Mouse (Mus musculus) liver, embryonic 16.5 days (tissue): ENCODE results near the gene Tfap4. TPM values are rescaled to one million over a fixed set of nuclear protein-coding genes. Genes with fewer than 3 reads are reported as not detected.

Experiments used
- ATAC-seq: fragments of 200-750 bp; cut with Nextera tagmentation; 2 replicates; pipeline ENCODE4 v1.8.0; 2017; ENCODE audit warnings: low read depth, mild to moderate bottlenecking, moderate number of reproducible peaks, moderate library complexity
- H3K27ac ChIP-seq: fragments of 300-500 bp; sonication (generic); 2 replicates; pipeline ENCODE4 v1.5.1; 2014; ENCODE audit warnings: mild to moderate bottlenecking, low read length
- H3K27me3 ChIP-seq: fragments of 300-500 bp; sonication (generic); 2 replicates; pipeline ENCODE4 v1.6.1; 2014; ENCODE audit warnings: low read depth, low read length, mixed read lengths; ENCODE audit not compliant: control insufficient read depth, insufficient read depth
- H3K36me3 ChIP-seq: fragments of 300-500 bp; sonication (generic); 2 replicates; pipeline ENCODE4 v1.6.1; 2014; ENCODE audit warnings: mild to moderate bottlenecking; ENCODE audit not compliant: control insufficient read depth, insufficient read depth
- H3K4me1 ChIP-seq: fragments of 300-500 bp; sonication (generic); 2 replicates; pipeline ENCODE4 v1.6.1; 2014; ENCODE audit warnings: low read depth, low read length, mixed read lengths; ENCODE audit not compliant: control insufficient read depth
- H3K4me2 ChIP-seq: fragments of 300-500 bp; sonication (generic); 2 replicates; pipeline ENCODE4 v1.6.1; 2014; ENCODE audit warnings: low read depth, low read length, mixed read lengths
- H3K4me3 ChIP-seq: fragments of 300-500 bp; sonication (generic); 2 replicates; pipeline ENCODE4 v1.5.1; 2014; ENCODE audit warnings: low read depth, mild to moderate bottlenecking, low read length
- H3K9ac ChIP-seq: fragments of 300-500 bp; sonication (generic); 2 replicates; pipeline ENCODE4 v1.6.1; 2014; ENCODE audit warnings: low read depth, low read length
- H3K9me3 ChIP-seq: fragments of 300-500 bp; sonication (generic); replicated peaks from 2 replicates; pipeline ENCODE4 v1.6.1; 2016; ENCODE audit warnings: low read length; ENCODE audit not compliant: control insufficient read depth
- WGBS: fragments of 180-500 bp; shearing (Covaris S2); extraction: QIAGEN DNeasy Blood & Tissue Kit; methylation state at CpG from one replicate; pipeline ENCODE4 v1.1.7; 2014; ENCODE audit not compliant: insufficient replicate concordance; 5-methylcytosine and 5-hydroxymethylcytosine counted together
- polyA plus RNA-seq: library from polyadenylated mRNA; unstranded; fragments of >200 nt; fragmentation: Nextera tagmentation; extraction: Ambion mirVana; gene quantifications from 2 replicates; pipeline ENCODE4 v1.2.1, GENCODE M21; 2015

Gene Tfap4
- polyA plus RNA-seq, 1 experiment from 2014 or later = 4.7 TPM

DNA sequence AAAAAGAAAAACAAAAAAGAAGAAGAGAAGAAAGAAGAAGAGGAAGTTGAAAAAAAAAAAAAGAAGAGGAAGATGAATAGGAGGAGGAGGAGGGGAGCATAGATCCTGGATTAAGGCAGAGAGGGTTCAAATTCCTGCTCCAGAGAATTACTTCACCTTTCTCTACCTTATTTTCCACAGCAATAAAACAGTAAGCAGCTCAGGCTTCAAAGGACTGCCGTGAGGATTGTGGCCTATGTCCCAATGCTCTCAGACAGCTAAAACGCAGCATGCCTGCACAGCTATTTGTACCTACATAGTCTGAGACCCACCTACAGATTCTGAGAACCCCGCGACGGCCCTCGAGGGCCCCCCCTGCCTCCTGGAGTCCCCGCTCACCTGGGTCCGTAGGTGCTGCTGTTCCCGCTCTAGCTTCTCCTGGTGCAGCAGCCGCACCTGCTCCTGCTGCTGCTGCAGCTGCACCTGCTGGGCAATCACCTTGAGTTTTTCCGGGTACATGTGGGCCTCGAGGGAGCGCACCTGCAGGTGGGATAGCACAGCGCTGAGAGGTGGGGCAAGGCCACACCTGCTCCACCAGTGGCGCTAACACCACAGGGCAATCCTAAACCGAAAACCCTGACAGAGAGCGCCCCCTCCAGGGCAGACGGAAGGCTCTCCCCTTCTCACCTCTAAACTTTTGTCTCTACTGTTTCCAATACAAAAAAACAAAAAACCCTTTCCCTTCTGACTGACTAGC lies 10.5 kb downstream of the Tfap4 start:
- H3K27ac ChIP-seq = no peak overlapping the region
- no peak overlapping the region for H3K4me2 ChIP-seq
- H3K36me3 ChIP-seq = peaks cover 20% of the 10 kb centered on the region
- 80% methylated on average over 18 of the region's 18 CpGs for WGBS
- no peak overlapping the region for H3K4me3 ChIP-seq
- H3K27me3 ChIP-seq = no peaks in the 10 kb centered on the region
- no peak for ATAC-seq
- H3K9ac ChIP-seq = no peak overlapping the region
- H3K4me1 ChIP-seq = peaks cover 28% of the 10 kb centered on the region
- H3K9me3 ChIP-seq = no peaks in the 10 kb centered on the region

DNA sequence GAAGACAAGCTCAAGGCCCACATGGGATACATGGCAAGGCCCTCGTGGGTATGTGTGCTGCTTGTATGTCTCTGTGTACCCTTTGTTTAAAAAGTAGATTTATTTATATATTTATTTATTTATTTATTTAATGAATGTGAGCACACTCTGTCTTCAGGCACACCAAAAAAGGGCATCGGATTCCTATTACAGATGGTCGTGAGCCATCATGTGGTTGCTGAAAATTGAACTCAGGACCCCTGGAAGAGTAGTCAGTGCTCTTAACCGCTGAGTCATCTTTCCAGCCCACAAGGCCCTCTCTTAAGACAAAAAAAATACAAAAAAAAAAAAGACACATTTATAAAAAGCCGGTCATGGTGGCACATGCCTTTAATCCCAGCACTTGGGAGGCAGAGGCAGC lies 12.0 kb downstream of the Tfap4 start:
- Histone ChIP-seq H3K4me1 (peaks cover 14% of the 10 kb centered on the region), H3K27me3 (no peaks in the 10 kb centered on the region), H3K4me2 (no peak overlapping the region), H3K27ac (no peak overlapping the region), H3K4me3 (no peak overlapping the region), H3K9me3 (no peaks in the 10 kb centered on the region), H3K36me3 (peaks cover 20% of the 10 kb centered on the region), H3K9ac (no peak overlapping the region)
- 73% methylated on average over 5 of the region's 5 CpGs for WGBS
- ATAC-seq = no peak

- no peaks in the 10 kb centered on the region for H3K27me3 ChIP-seq
- H3K36me3 ChIP-seq = peaks cover 20% of the 10 kb centered on the region
- 81% methylated on average over 8 of the region's 8 CpGs for WGBS
- no peak overlapping the region for H3K4me2 ChIP-seq
- H3K27ac ChIP-seq = no peak overlapping the region
- H3K4me1 ChIP-seq = peaks cover 11% of the 10 kb centered on the region
- H3K4me3 ChIP-seq = no peak overlapping the region
- ATAC-seq = no peak
- no peak overlapping the region for H3K9ac ChIP-seq
- no peaks in the 10 kb centered on the region for H3K9me3 ChIP-seq
These were observed 12.8 kb downstream of the Tfap4 start for GRCm38 (mm10) chr16:4546838-4547237.

DNA sequence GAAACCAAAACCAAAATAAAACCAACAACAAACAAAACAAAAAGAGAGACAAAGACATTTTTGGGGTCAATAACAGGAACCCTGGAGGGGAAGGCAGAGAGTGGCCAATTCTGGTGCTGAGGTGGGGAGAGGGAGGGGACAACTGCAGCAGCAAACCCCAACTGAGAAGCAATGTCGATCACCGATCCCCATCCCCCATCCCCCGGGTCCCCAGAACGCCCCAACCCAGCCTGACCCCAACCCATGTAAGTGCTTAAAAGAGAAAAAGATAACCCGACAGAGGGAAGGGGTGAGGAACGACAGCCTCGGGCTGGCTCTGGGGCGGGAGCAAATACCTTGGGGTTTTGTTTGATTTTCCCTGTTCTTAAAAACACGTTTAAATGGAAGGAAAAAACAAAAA lies 14.8 kb downstream of the Tfap4 start:
- 71% methylated on average over 9 of the region's 9 CpGs for WGBS
- Histone ChIP-seq H3K36me3 (peaks cover 20% of the 10 kb centered on the region), H3K27me3 (no peaks in the 10 kb centered on the region), H3K9ac (no peak overlapping the region), H3K4me2 (no peak overlapping the region), H3K4me1 (peaks cover 10% of the 10 kb centered on the region), H3K9me3 (no peaks in the 10 kb centered on the region), H3K27ac (no peak overlapping the region), H3K4me3 (no peak overlapping the region)
- no peak for ATAC-seq

DNA sequence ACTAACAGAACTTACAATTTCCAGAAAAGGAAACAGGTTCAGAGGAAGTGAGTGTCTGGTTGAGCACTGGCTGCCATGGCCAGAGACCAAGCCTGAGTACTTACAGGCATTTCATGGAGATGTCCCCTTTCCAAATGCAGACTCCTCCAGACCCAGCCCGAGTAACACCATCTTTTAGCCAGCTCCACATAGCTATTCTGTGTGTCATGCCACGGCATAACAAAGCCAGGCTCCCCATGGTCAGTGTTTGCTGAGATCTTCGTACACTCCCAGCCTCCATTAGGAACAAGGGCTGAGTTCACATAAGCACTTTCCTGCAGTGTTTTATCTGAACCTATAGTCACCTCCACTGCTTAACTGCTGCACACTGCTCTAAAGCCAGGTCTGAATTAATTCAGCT lies 16.4 kb downstream of the Tfap4 start:
- Histone ChIP-seq H3K4me2 (no peak overlapping the region), H3K4me1 (peaks cover 10% of the 10 kb centered on the region), H3K27ac (no peak overlapping the region), H3K9me3 (no peaks in the 10 kb centered on the region), H3K9ac (no peak overlapping the region), H3K4me3 (no peak overlapping the region), H3K27me3 (no peaks in the 10 kb centered on the region), H3K36me3 (peaks cover 16% of the 10 kb centered on the region)
- ATAC-seq = no peak
- whole genome bisulfite sequencing = 69% methylated on average over 3 of the region's 3 CpGs

- H3K4me1 ChIP-seq = peaks cover 10% of the 10 kb centered on the region
- H3K9ac ChIP-seq = peak overlapping the region; percentile 56
- no peak for ATAC-seq
- H3K27me3 ChIP-seq = no peaks in the 10 kb centered on the region
- peaks cover 15% of the 10 kb centered on the region for H3K36me3 ChIP-seq
- H3K9me3 ChIP-seq = no peaks in the 10 kb centered on the region
- H3K4me3 ChIP-seq = peak overlapping the region; percentile 57
- peak overlapping the region; percentile 85 for H3K4me2 ChIP-seq
- WGBS = 38% methylated on average over 7 of the region's 7 CpGs
- H3K27ac ChIP-seq = peak overlapping the region; percentile 56
These were observed 17.3 kb downstream of the Tfap4 start for GRCm38 (mm10) chr16:4542236-4542774.

DNA sequence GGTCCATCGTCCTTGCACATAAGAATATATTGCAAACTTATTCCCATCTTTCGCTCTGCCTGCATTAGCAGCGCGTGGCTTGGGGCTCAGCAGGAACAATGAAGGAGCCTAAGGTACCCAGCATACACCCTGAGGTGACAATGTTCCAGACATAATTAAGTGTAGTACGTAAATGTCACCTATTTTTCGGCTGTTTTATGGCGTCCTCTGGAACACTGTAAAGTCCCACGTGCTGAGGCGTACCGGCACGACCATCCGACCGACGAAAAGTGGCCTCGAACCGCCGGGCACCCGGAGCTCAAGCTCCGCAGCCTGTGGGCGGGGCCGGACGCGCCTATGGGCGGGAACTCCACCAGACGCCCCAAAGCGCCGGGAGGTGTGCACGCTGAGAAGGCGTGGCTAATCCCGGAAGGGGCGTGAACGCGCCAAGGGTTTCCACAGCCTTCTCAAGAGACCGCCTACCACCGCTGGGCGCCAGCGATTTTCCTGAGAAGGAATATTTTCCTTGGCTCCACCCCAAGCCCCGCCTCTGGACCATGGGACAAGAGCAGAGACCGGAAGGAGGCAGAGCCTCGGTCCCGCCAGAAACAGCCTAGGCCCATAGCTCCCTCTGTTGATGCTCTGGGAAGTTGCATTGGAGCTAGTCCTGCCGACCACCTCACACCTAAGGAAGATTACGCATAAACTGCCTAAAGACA lies 18.0 kb downstream of the Tfap4 start, which contains the start of gene Srl:
Srl (minus strand) TSS at position 316 of the 698 bp plus-strand sequence.
- peak; percentile 99 for ATAC-seq
- H3K27ac ChIP-seq = peak within 1 kb of the TSS; percentile 56
- H3K9ac ChIP-seq = peak within 1 kb of the TSS; percentile 56
- H3K4me2 ChIP-seq = peak within 1 kb of the TSS; percentile 85
- H3K4me1 ChIP-seq = peaks cover 10% of the 10 kb centered on the region
- peaks cover 9% of the 10 kb centered on the region for H3K36me3 ChIP-seq
- WGBS = under 1% methylated on average over 43 of the region's 43 CpGs
- peak within 1 kb of the TSS; percentile 57 for H3K4me3 ChIP-seq
- no peaks in the 10 kb centered on the region for H3K27me3 ChIP-seq
- H3K9me3 ChIP-seq = no peaks in the 10 kb centered on the region

GRCm38 (mm10) chr16:4541033-4541432 lies 18.6 kb downstream of the Tfap4 start:
- no peak for ATAC-seq
- no peak overlapping the region for H3K9ac ChIP-seq
- peak overlapping the region; percentile 85 for H3K4me2 ChIP-seq
- WGBS = 49% methylated on average over 4 of the region's 4 CpGs
- peaks cover 10% of the 10 kb centered on the region for H3K4me1 ChIP-seq
- H3K4me3 ChIP-seq = peak overlapping the region; percentile 57
- no peaks in the 10 kb centered on the region for H3K27me3 ChIP-seq
- H3K36me3 ChIP-seq = peaks cover 9% of the 10 kb centered on the region
- H3K9me3 ChIP-seq = no peaks in the 10 kb centered on the region
- no peak overlapping the region for H3K27ac ChIP-seq
